Mouse (Mus musculus) testis, adult 2 months (tissue): ENCODE data around the gene Nab1.

Source experiments
- CTCF ChIP-seq: fragments of 200-500 bp; IDR thresholded peaks from 2 replicates; pipeline ENCODE4 v1.5.1; 2012; ENCODE audit warnings: low read depth, mild to moderate bottlenecking, inconsistent platforms, low read length, moderate library complexity; ENCODE audit not compliant: control insufficient read depth, insufficient read depth, insufficient replicate concordance
- POLR2A ChIP-seq: fragments of 200-500 bp; IDR thresholded peaks from 2 replicates; pipeline ENCODE4 v1.6.1; 2012; ENCODE audit warnings: low read depth, mild to moderate bottlenecking, inconsistent platforms, low read length, moderate library complexity; ENCODE audit not compliant: control insufficient read depth

- TF ChIP-seq POLR2A (no peak), CTCF (no peak)
Measured at GRCm38 (mm10) chr1:52463305-52463704, 37.2 kb downstream of the Nab1 start.
